ENCODE assay signal across 8 mouse cellular contexts in genomic region chr13:31618416-31618815, GRCm38 (mm10). TPM values are rescaled to one million over a fixed set of nuclear protein-coding genes. Genes with fewer than 3 reads are reported as not detected.
DNase-seq lines count a peak whose midpoint lies in the region; ATAC-seq and TF ChIP-seq lines count a peak whose summit lies in the region.

No protein-coding gene starts in this region.

- no peak for TF ChIP-seq POLR2A in olfactory bulb, adult 2 months (IDR thresholded peaks at IDR 0.05; ENCODE audit: insufficient read depth, low read depth, low read length)

- under 1% methylated on average over 14 of the region's 14 CpGs for WGBS in embryonic facial prominence, embryonic 11.5 days
- 1% methylated on average over 14 of the region's 14 CpGs for WGBS in heart, embryonic 16.5 days
- WGBS in lung, embryonic 14.5 days = 2% methylated on average over 14 of the region's 14 CpGs
- WGBS in olfactory bulb, adult 2 months = 0% methylated on average over 14 of the region's 14 CpGs

- no peaks in the 10 kb centered on the region for H3K9me3 ChIP-seq in embryonic facial prominence, embryonic 11.5 days (replicated peaks; ENCODE audit: control insufficient read depth, low read length)
- no peaks in the 10 kb centered on the region for H3K9me3 ChIP-seq in heart, embryonic 16.5 days (replicated peaks; ENCODE audit: control insufficient read depth, low read length)
- H3K9me3 ChIP-seq in lung, embryonic 14.5 days (ENCODE audit: low read depth, low read length) = no peaks in the 10 kb centered on the region

- H3K36me3 ChIP-seq in embryonic facial prominence, embryonic 11.5 days (replicated peaks; ENCODE audit: control insufficient read depth, insufficient read depth, low read depth, low read length) = no peaks in the 10 kb centered on the region
- H3K36me3 ChIP-seq in heart, embryonic 16.5 days (ENCODE audit: control insufficient read depth, insufficient read depth) = no peaks in the 10 kb centered on the region
- H3K36me3 ChIP-seq in lung, embryonic 14.5 days (ENCODE audit: insufficient read depth) = no peaks in the 10 kb centered on the region

- DNase-seq in A20 (ENCODE audit: low read depth, low spot score) (peak; percentile 84), adipocyte (ENCODE audit: low spot score) (peak; percentile 82), MN1 (ENCODE audit: low spot score) (no peak)
- DNase-seq in embryonic facial prominence, embryonic 11.5 days (ENCODE audit: low spot score) = peak; percentile 84
- DNase-seq in kidney, postnatal 4 days = peak; percentile 83 to 86
- peak; percentile 94 for DNase-seq in lung, embryonic 14.5 days

- no peak overlapping the region for H3K27ac ChIP-seq in embryonic facial prominence, embryonic 11.5 days (replicated peaks; ENCODE audit: low read depth, low read length)
- H3K27ac ChIP-seq in heart, embryonic 16.5 days (ENCODE audit: low read length) = no peak overlapping the region
- H3K27ac ChIP-seq in lung, embryonic 14.5 days (ENCODE audit: low read depth) = peak overlapping the region; percentile 88; the same call in 1 of the 2 replicates
- no peak overlapping the region for H3K27ac ChIP-seq in olfactory bulb, adult 2 months (ENCODE audit: insufficient read depth, low read depth, low read length)

- no peak overlapping the region; the same call in 1 of the 2 replicates for H3K4me3 ChIP-seq in embryonic facial prominence, embryonic 11.5 days (ENCODE audit: low read depth, low read length)
- peak overlapping the region; percentile 45 for H3K4me3 ChIP-seq in heart, embryonic 16.5 days (ENCODE audit: low read length)
- peak overlapping the region; percentile 29 for H3K4me3 ChIP-seq in lung, embryonic 14.5 days (ENCODE audit: low read depth, low read length)
- H3K4me3 ChIP-seq in olfactory bulb, adult 2 months (ENCODE audit: insufficient read depth, low read depth, low read length) = 0 out of 2 replicates have a peak overlapping the region, but pooled peaks have one; percentile 3

- ATAC-seq in embryonic facial prominence, embryonic 11.5 days (replicated peaks; ENCODE audit: insufficient number of reproducible peaks, low FRiP score, low TSS enrichment, low read depth) = peak; percentile 21; the same call in 1 of the 2 replicates
- ATAC-seq in heart, embryonic 16.5 days (replicated peaks; ENCODE audit: extremely low read depth, insufficient read depth, low FRiP score) = no peak; the same call in 1 of the 2 replicates
- ATAC-seq in lung, embryonic 14.5 days (ENCODE audit: insufficient read depth) = peak; percentile 62; the same call in 1 of the 2 replicates

- peaks cover 85% of the 10 kb centered on the region for H3K27me3 ChIP-seq in embryonic facial prominence, embryonic 11.5 days (ENCODE audit: control insufficient read depth, insufficient read depth, low read length)
- H3K27me3 ChIP-seq in heart, embryonic 16.5 days (ENCODE audit: control insufficient read depth, insufficient read depth, low read length) = peaks cover 94% of the 10 kb centered on the region
- peaks cover 95% of the 10 kb centered on the region for H3K27me3 ChIP-seq in lung, embryonic 14.5 days (ENCODE audit: insufficient read depth, low read length)

- TF ChIP-seq CTCF in lung, embryonic 14.5 days (IDR thresholded peaks at IDR 0.05; ENCODE audit: low read depth) = peak; percentile 93
- peak; percentile 85 for TF ChIP-seq CTCF in olfactory bulb, adult 2 months (IDR thresholded peaks at IDR 0.05; ENCODE audit: insufficient read depth, low read depth, low read length)

- H3K4me2 ChIP-seq in embryonic facial prominence, embryonic 11.5 days (ENCODE audit: low read depth, low read length) = peak overlapping the region; percentile 53
- peak overlapping the region; percentile 68 for H3K4me2 ChIP-seq in heart, embryonic 16.5 days (ENCODE audit: low read depth, low read length)
- peak overlapping the region; percentile 61 for H3K4me2 ChIP-seq in lung, embryonic 14.5 days

- no peak overlapping the region for H3K9ac ChIP-seq in embryonic facial prominence, embryonic 11.5 days (replicated peaks; ENCODE audit: low read length)
- no peak overlapping the region for H3K9ac ChIP-seq in heart, embryonic 16.5 days (ENCODE audit: low read length)
- no peak overlapping the region for H3K9ac ChIP-seq in lung, embryonic 14.5 days

- H3K4me1 ChIP-seq in embryonic facial prominence, embryonic 11.5 days (ENCODE audit: control insufficient read depth, insufficient read depth, low read length) = peaks cover 2% of the 10 kb centered on the region; the same call in 1 of the 2 replicates
- peaks cover 9% of the 10 kb centered on the region for H3K4me1 ChIP-seq in heart, embryonic 16.5 days (ENCODE audit: control insufficient read depth, insufficient read depth, low read length)
- H3K4me1 ChIP-seq in lung, embryonic 14.5 days (ENCODE audit: insufficient read depth) = 0 out of 2 replicates have a peak, but pooled peaks cover 3% of the 10 kb centered on the region
- peaks cover 3% of the 10 kb centered on the region; the same call in 1 of the 2 replicates for H3K4me1 ChIP-seq in olfactory bulb, adult 2 months (ENCODE audit: control insufficient read depth, insufficient read depth, low read length)

RNA-seq across cellular contexts. Expression of gene Foxf2, which starts 7.2 kb away (rescaled TPM):
- polyA plus RNA-seq in embryonic facial prominence, embryonic 11.5 days (2014; fragmentation: Nextera tagmentation; extraction: Ambion mirVana) = 12.3 and 14.7 TPM in 2 replicates
- 0.22 and 1.6 TPM in 2 replicates for polyA plus RNA-seq in heart, embryonic 16.5 days (2015; fragmentation: Nextera tagmentation; extraction: Ambion mirVana)
- 37.7 and 43.2 TPM in 2 replicates for polyA plus RNA-seq in lung, embryonic 14.5 days (2014; fragmentation: Nextera tagmentation; extraction: Ambion mirVana)
- polyA plus RNA-seq in olfactory bulb, adult 2 months (2012; ENCODE audit: insufficient read depth, insufficient read length, low replicate concordance, missing spikeins) = not detected in 2 replicates

RNA-seq across cellular contexts. Expression of gene A530084C06Rik, which starts 59.3 kb away (rescaled TPM):
- polyA plus RNA-seq in embryonic facial prominence, embryonic 11.5 days (2014; fragmentation: Nextera tagmentation; extraction: Ambion mirVana) = not detected in 2 replicates
- not detected in 2 replicates for polyA plus RNA-seq in heart, embryonic 16.5 days (2015; fragmentation: Nextera tagmentation; extraction: Ambion mirVana)
- not detected in 2 replicates for polyA plus RNA-seq in lung, embryonic 14.5 days (2014; fragmentation: Nextera tagmentation; extraction: Ambion mirVana)
- not detected in 2 replicates for polyA plus RNA-seq in olfactory bulb, adult 2 months (2012; ENCODE audit: insufficient read depth, insufficient read length, low replicate concordance, missing spikeins)
